Mouse (Mus musculus) cerebellum, adult 11-12 months (tissue): ENCODE data around the gene Stk17b.
A peak's percentile ranks its signal among the peaks of the same experiment; 100 is the strongest.
"Not testable (repeated sequence)": the region's sequence is repeated elsewhere in the genome, so short reads cannot be mapped to it uniquely, and the experiment has no call there.

Source experiments
- DNase-seq: peaks from one replicate; pipeline ENCODE4 v3.0.0; 2022

Stk17b gene

DNA sequence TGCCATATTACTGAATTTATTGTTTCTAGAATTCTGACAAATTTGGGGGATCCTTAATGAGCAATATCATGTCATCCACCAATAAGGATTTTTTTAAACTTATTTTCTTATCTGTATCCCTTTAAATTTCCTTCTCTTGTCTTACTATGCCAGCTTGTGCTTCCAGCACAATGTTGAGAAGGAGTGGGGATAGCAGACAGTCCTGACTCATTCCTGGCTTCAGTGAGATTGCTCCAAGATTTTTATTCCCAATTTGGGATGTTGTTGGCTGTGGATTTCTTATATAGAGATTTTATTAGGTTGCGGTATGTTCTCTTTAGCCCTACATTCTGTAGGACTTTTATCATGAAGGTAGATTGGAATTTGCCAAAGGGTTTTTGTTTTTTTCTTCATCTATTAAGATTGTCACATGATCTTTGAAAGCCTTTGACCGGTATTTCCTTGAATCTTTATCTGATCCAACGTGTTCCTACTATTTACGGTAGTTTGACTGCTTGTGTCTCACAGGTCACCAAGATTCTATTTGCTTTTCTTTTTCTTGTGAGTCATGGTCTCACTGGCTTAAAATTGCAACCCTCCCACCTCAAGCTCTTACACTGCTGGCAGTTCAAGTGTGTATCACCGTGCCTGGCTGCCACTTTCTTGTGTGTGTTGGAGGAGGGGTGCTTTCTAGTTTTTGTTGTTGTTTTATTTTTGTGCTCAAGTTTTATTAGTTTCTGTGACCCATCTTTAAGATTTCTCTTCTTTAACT lies 64.2 kb downstream of the Stk17b start:
- DNase-seq = no peak

DNA sequence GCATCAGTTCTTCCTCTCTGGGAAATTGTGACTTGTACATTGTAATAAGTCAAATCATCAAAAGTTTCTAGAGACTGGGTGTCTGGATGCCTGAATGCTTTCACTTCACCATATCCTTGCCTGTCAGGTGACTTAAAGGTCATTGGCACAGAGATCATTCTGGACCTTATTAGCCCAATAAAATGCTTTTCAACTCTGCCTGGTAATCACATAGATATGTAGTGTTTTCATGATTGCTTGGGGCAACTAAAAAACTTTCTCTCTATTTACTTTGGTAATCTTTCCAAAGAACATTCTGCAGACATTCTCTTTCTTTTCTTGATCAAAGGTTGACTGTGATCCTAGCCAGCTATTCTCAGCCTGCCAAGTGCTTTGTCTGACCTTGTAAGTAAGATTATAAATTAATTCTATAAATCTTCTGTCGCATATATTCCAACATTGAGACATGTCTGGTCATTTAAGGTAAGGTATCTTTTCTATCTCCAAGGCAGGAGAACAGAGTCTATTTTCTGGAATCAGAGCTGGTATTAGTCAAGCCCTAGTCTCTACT lies 69.0 kb downstream of the Stk17b start:
- DNase-seq = no peak

DNA sequence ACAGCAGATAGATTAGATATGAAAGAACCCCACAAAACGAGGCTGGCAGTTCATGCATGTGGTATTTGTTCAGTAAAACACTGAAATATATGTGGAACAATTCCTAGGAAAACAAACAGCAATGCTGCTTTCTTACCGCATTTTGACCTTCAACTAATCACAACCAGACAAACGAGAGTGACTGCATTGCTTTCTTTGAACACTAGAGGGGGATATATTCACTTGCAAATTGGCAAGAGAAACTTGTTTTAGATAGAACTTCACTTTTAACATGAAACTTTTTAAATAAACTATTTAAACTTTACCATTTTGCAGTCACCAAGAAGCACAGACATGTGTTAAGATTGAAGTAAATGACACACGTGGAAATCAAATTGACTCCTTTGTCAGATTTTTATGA lies 69.6 kb downstream of the Stk17b start:
- no peak for DNase-seq

DNA sequence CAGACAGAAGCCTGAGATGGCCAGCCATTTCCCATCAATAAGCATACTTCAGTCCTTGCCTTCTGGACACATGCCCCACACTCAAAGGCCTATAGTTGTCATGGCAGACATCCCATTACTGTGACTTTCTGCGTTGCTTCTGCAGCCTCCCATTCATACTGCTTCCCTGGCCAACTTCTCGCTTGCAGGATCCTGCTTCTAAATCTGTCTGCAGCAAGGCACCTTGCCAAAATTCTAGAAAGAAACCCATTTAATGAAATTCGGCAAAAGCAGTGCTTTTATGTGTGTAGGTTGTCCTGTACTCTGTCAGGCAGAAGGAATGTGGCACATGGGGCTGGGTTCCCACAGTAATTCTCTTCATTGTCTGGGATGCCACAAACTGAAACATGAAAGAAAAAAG lies 71.6 kb downstream of the Stk17b start:
- not testable (repeated sequence) for DNase-seq

DNA sequence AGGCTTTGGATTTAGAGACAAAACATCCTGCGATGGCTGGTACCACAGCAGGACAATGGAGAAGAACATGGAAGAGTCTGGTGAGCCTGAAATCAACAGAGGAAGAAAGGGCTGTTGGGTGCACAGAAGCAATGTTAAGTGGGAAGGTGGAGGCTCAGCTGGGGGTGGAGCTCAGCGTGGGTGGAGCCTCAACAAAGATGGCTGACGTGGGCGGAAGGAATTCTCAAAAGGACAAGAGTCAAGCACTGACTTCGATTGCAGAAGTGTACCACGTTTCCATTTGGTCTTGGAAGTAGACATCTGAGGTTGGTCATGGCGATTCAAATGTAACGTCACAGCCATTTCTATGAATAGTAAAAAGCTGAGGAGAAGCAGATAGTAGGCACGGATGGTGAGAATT lies 74.0 kb downstream of the Stk17b start:
- DNase-seq = no peak

DNA sequence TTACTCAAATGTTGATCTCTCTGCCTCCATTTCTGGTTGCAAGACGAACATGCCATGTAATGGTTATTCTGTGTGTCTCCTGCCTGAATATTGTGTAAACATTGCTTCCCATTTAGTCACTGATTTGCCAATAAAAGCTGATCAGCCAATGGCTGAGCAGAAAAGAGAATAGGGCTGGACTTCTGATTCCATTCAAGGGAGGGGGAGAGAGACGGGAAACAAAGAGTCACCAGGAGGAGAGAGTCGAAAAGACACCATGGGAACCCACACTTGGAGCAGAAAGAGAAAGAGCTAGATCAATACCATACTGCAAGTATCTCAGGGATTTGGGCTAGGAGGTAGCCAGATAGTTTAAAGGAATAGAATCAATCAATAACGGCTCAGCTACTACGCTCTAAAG lies 75.4 kb downstream of the Stk17b start:
- DNase-seq = not testable (repeated sequence)

DNA sequence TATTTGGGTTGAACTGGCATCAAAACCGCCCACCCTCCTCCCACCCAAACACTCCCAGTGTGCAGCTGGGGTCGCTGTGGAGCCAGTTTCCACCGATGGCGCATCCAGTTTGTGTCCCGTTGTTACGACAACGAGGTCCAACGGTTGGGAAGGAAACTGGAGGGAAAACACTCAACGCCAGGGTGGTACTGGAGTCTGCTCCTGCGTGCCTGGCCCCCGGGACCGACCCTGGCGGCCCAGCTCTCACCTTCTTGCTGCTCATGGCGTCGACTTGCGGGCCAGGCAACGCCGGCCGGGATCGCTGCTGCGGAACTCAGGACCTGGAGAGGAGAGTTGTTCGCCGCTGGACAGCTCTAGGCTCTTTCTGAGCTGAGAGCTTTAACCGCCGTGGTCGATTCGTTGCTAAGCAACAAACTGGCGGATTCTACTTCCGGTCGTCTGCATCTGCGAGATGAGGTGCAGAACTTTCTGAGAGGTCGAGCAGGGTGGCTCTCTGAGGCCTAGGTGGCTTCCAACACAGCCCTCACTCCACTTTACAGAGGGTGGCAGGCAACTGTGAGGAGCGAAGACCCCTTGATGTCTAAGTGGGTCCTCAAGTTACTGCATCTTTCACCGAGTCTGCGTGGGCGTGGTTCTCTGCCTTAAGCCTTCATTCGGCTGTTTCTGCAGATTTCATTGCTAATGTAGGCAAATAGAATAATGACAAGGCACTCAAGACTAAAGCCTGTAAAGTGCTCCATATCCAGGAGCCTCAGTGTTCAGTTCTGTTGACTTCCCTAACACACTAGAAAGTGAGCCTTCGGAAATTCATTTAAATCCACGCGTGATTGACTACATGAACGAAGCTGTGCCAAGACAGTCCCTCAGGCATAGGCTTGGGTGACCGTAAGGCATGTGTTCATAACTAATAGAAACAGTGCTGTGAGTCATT lies 78.3 kb downstream of the Stk17b start, which contains the start of gene Dnah7a:
Gene Dnah7a (minus strand): TSS at position 354 of the 931 bp plus-strand sequence.
- DNase-seq = peak; percentile 2
